Mouse (Mus musculus) left cerebral cortex, postnatal 4 days (tissue): ENCODE measurements around the gene Mamdc2. TPM values are rescaled to one million over a fixed set of nuclear protein-coding genes. Genes with fewer than 3 reads are reported as not detected.

Experiments
- DNase-seq: peaks from one replicate; pipeline ENCODE4 v3.0.0-alpha.2; 2022
- intact Hi-C: fragments of 180-260 bp; cut with DNase I; formaldehyde crosslinking; loops from one replicate; pipeline ENCODE4 v1.15.1; 2025
- total RNA-seq, 2 experiments: library from RNA; stranded (reverse); gene quantifications; 2 replicates each; pipeline ENCODE4 v1.2.3; 2021

Mamdc2 gene
- total RNA-seq, 2 experiments from 2014 or later, result 2.1 to 2.4 TPM

- DNase-seq, result no peak
- intact Hi-C loops, result no loop called here
Observed at GRCm38 (mm10) chr19:23369275-23369674, 79.0 kb downstream of the Mamdc2 start.

- no peak for DNase-seq
- intact Hi-C loops, result no loop called here
Observed at GRCm38 (mm10) chr19:23362006-23362405, 86.2 kb downstream of the Mamdc2 start.

GRCm38 (mm10) chr19:23361124-23361523 is 87.1 kb downstream of the Mamdc2 start:
- intact Hi-C loops, result no loop called here
- peak; percentile 56 for DNase-seq

- intact Hi-C loops, result no loop called here
- DNase-seq, result no peak
Observed at GRCm38 (mm10) chr19:23360536-23360935, 87.7 kb downstream of the Mamdc2 start.

- intact Hi-C loops, result no loop called here
- DNase-seq, result no peak
Observed at GRCm38 (mm10) chr19:23357253-23357652, 91.0 kb downstream of the Mamdc2 start.

GRCm38 (mm10) chr19:23354738-23355137 is 93.5 kb downstream of the Mamdc2 start:
- intact Hi-C loops, result no loop called here
- no peak for DNase-seq

GRCm38 (mm10) chr19:23353881-23354401 is 94.3 kb downstream of the Mamdc2 start:
- no peak for DNase-seq
- intact Hi-C loops, result no loop called here

- intact Hi-C loops, result no loop called here
- DNase-seq, result no peak
Observed at GRCm38 (mm10) chr19:23353161-23353560, 95.1 kb downstream of the Mamdc2 start.

- DNase-seq, result no peak
- intact Hi-C loops, result no loop called here
Observed at GRCm38 (mm10) chr19:23351808-23352491, 96.3 kb downstream of the Mamdc2 start.

- intact Hi-C loops, result no loop called here
- no peak for DNase-seq
Observed at GRCm38 (mm10) chr19:23349930-23350329, 98.3 kb downstream of the Mamdc2 start.

GRCm38 (mm10) chr19:23342782-23343181 is 105.5 kb downstream of the Mamdc2 start:
- intact Hi-C loops, result no loop called here
- DNase-seq, result no peak

GRCm38 (mm10) chr19:23332883-23333282 is 115.4 kb downstream of the Mamdc2 start:
- intact Hi-C loops, result no loop called here

GRCm38 (mm10) chr19:23330842-23331241 is 117.4 kb downstream of the Mamdc2 start:
- intact Hi-C loops, result no loop called here
- no peak for DNase-seq

More at GRCm38 (mm10) chr19:23332883-23333282, 115.4 kb downstream of the Mamdc2 start:
- DNase-seq, result no peak

GRCm38 (mm10) chr19:23329346-23329745 is 118.9 kb downstream of the Mamdc2 start:
- no peak for DNase-seq

GRCm38 (mm10) chr19:23327056-23327640 is 121.1 kb downstream of the Mamdc2 start:
- no peak for DNase-seq
- intact Hi-C loops, result no loop called here

More at GRCm38 (mm10) chr19:23329346-23329745, 118.9 kb downstream of the Mamdc2 start:
- intact Hi-C loops, result no loop called here

GRCm38 (mm10) chr19:23323107-23323506 is 125.1 kb downstream of the Mamdc2 start:
- no peak for DNase-seq
- intact Hi-C loops, result no loop called here

GRCm38 (mm10) chr19:23317989-23318358 is 130.3 kb downstream of the Mamdc2 start:
- intact Hi-C loops, result no loop called here
- no peak for DNase-seq

GRCm38 (mm10) chr19:23317295-23317988 is 130.8 kb downstream of the Mamdc2 start:
- DNase-seq, result no peak
- intact Hi-C loops, result no loop called here

- intact Hi-C loops, result no loop called here
- no peak for DNase-seq
Observed at GRCm38 (mm10) chr19:23316851-23317250, 131.4 kb downstream of the Mamdc2 start.

GRCm38 (mm10) chr19:23309979-23310378 is 138.3 kb downstream of the Mamdc2 start:
- no peak for DNase-seq
- intact Hi-C loops, result loop anchor here (10.0 kb wide), 1 partner anchor 215 kb away; no protein-coding TSS in a partner anchor

GRCm38 (mm10) chr19:23306671-23307070 is 141.6 kb downstream of the Mamdc2 start:
- intact Hi-C loops, result loop anchor here (10.0 kb wide), 1 partner anchor 218 kb away; no protein-coding TSS in a partner anchor
- no peak for DNase-seq
